Mouse (Mus musculus): ENCODE results near the gene Hs3st3a1. TPM values are rescaled to one million over a fixed set of nuclear protein-coding genes. Genes with fewer than 3 reads are reported as not detected.

The Hs3st3a1 gene
- total RNA-seq, 4 experiments from 2014 or later, result 1.3 to 2.7 (median 1.8) TPM

- no peak for DNase-seq (ENCODE audit: low spot score in 2 of 2)
These were observed 54.7 kb downstream of the Hs3st3a1 start for GRCm38 (mm10) chr11:64489587-64490433.

GRCm38 (mm10) chr11:64494448-64494847 is 59.3 kb downstream of the Hs3st3a1 start:
- no peak for DNase-seq (ENCODE audit: low spot score in 2 of 2)

GRCm38 (mm10) chr11:64495935-64496334 is 60.8 kb downstream of the Hs3st3a1 start:
- no peak for DNase-seq (ENCODE audit: low spot score in 2 of 2)

GRCm38 (mm10) chr11:64496677-64497076 is 61.5 kb downstream of the Hs3st3a1 start:
- no peak for DNase-seq (ENCODE audit: low spot score in 2 of 2)

- DNase-seq (ENCODE audit: low spot score in 2 of 2), result peak in 1 of 2 experiments; percentile 28
These were observed 65.5 kb downstream of the Hs3st3a1 start for GRCm38 (mm10) chr11:64500536-64501112.

GRCm38 (mm10) chr11:64503040-64503439 is 67.9 kb downstream of the Hs3st3a1 start:
- no peak for DNase-seq (ENCODE audit: low spot score in 2 of 2)

- DNase-seq (ENCODE audit: low spot score in 2 of 2), result no peak
These were observed 70.8 kb downstream of the Hs3st3a1 start for GRCm38 (mm10) chr11:64505924-64506323.

- DNase-seq (ENCODE audit: low spot score in 2 of 2), result no peak
These were observed 71.9 kb downstream of the Hs3st3a1 start for GRCm38 (mm10) chr11:64507024-64507423.

GRCm38 (mm10) chr11:64509106-64509505 is 74.0 kb downstream of the Hs3st3a1 start:
- DNase-seq (ENCODE audit: low spot score in 2 of 2), result no peak

GRCm38 (mm10) chr11:64512301-64512700 is 77.2 kb downstream of the Hs3st3a1 start:
- DNase-seq (ENCODE audit: low spot score in 2 of 2), result no peak

GRCm38 (mm10) chr11:64513419-64513818 is 78.3 kb downstream of the Hs3st3a1 start:
- DNase-seq (ENCODE audit: low spot score in 2 of 2), result no peak

GRCm38 (mm10) chr11:64516712-64517589 is 81.8 kb downstream of the Hs3st3a1 start:
- DNase-seq (ENCODE audit: low spot score in 2 of 2), result no peak

GRCm38 (mm10) chr11:64518146-64518841 is 83.2 kb downstream of the Hs3st3a1 start:
- no peak for DNase-seq (ENCODE audit: low spot score in 2 of 2)

- no peak for DNase-seq (ENCODE audit: low spot score in 2 of 2)
These were observed 89.0 kb downstream of the Hs3st3a1 start for GRCm38 (mm10) chr11:64523993-64524570.

GRCm38 (mm10) chr11:64537230-64537629 is 102.1 kb downstream of the Hs3st3a1 start:
- DNase-seq (ENCODE audit: low spot score in 2 of 2), result no peak

- DNase-seq (ENCODE audit: low spot score in 2 of 2), result no peak
These were observed 106.7 kb downstream of the Hs3st3a1 start for GRCm38 (mm10) chr11:64541866-64542265.

- DNase-seq (ENCODE audit: low spot score in 2 of 2), result no peak
These were observed 107.2 kb downstream of the Hs3st3a1 start for GRCm38 (mm10) chr11:64542335-64542734.

GRCm38 (mm10) chr11:64543181-64543641 is 108.1 kb downstream of the Hs3st3a1 start:
- no peak for DNase-seq (ENCODE audit: low spot score in 2 of 2)

GRCm38 (mm10) chr11:64544236-64544635 is 109.1 kb downstream of the Hs3st3a1 start:
- no peak for DNase-seq (ENCODE audit: low spot score in 2 of 2)

- DNase-seq (ENCODE audit: low spot score in 2 of 2), result no peak
These were observed 114.2 kb downstream of the Hs3st3a1 start for GRCm38 (mm10) chr11:64549380-64549779.

GRCm38 (mm10) chr11:64549955-64550354 is 114.8 kb downstream of the Hs3st3a1 start:
- DNase-seq (ENCODE audit: low spot score in 2 of 2), result no peak
